Mouse (Mus musculus): ENCODE results near the gene Catsper1. TPM values are rescaled to one million over a fixed set of nuclear protein-coding genes. Genes with fewer than 3 reads are reported as not detected.
A peak's percentile ranks its signal among the peaks of the same experiment; 100 is the strongest.

Gene Catsper1
- not detected for total RNA-seq (2021)
- long read RNA-seq, experiment 1 = 0 reads
- long read RNA-seq, experiment 2 = 0 reads

GRCm38 (mm10) chr19:5335441-5335840 lies at the start of gene Catsper1:
Gene Catsper1 (plus strand): TSS chr19:5335741.
- intact Hi-C loops (cut with DNase I) = no loop called here
- DNase-seq = no peak

GRCm38 (mm10) chr19:5294972-5295735 lies 40.4 kb upstream of the Catsper1 start, which contains the start of gene Sf3b2:
Gene Sf3b2 (minus strand): TSS chr19:5295455.
- DNase-seq = peak; percentile 97 to 99
- intact Hi-C loops (cut with DNase I) = loop anchor here (1.0 kb wide), 1 partner anchor 21 kb away; no protein-coding TSS in a partner anchor

DNA sequence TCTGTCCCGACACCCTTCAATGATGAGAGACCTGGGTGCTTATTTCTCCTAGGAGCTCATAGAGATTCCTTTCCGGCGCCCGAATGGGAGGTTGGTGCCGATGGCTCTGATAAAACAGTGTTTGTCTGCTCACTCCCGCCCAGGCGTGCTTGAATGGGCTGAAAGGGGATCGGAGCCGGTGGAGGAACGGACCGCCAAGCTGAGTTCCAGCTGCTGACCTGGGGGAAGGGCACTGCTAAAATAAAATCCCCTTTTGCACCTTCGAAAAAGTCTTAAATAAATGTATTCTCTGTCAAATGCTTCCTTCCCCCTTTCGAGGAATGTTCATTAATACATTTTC lies 39.8 kb upstream of the Catsper1 start:
- intact Hi-C loops (cut with DNase I) = loop anchor here (1.0 kb wide), 1 partner anchor 21 kb away; no protein-coding TSS in a partner anchor
- DNase-seq = no peak

GRCm38 (mm10) chr19:5296630-5297029 lies 38.9 kb upstream of the Catsper1 start:
- intact Hi-C loops (cut with DNase I) = no loop called here
- no peak for DNase-seq

- intact Hi-C loops (cut with DNase I) = no loop called here
- DNase-seq = no peak
Measured at GRCm38 (mm10) chr19:5297903-5298800, 37.4 kb upstream of the Catsper1 start, which contains the start of gene Gal3st3. Gene Gal3st3 (plus strand): TSS chr19:5298331.

GRCm38 (mm10) chr19:5300588-5300987 lies 35.0 kb upstream of the Catsper1 start:
- DNase-seq = no peak
- intact Hi-C loops (cut with DNase I) = loop anchor here (5.0 kb wide), 1 partner anchor 47 kb away; the partner anchor contains the start of gene Cst6

GRCm38 (mm10) chr19:5302455-5302854 lies 33.1 kb upstream of the Catsper1 start:
- peak; percentile 61 to 76 for DNase-seq
- intact Hi-C loops (cut with DNase I) = loop anchor here (5.0 kb wide), 1 partner anchor 45 kb away; the partner anchor contains the start of gene Cst6

GRCm38 (mm10) chr19:5306279-5306678 lies 29.3 kb upstream of the Catsper1 start:
- intact Hi-C loops (cut with DNase I) = no loop called here
- DNase-seq = no peak

DNA sequence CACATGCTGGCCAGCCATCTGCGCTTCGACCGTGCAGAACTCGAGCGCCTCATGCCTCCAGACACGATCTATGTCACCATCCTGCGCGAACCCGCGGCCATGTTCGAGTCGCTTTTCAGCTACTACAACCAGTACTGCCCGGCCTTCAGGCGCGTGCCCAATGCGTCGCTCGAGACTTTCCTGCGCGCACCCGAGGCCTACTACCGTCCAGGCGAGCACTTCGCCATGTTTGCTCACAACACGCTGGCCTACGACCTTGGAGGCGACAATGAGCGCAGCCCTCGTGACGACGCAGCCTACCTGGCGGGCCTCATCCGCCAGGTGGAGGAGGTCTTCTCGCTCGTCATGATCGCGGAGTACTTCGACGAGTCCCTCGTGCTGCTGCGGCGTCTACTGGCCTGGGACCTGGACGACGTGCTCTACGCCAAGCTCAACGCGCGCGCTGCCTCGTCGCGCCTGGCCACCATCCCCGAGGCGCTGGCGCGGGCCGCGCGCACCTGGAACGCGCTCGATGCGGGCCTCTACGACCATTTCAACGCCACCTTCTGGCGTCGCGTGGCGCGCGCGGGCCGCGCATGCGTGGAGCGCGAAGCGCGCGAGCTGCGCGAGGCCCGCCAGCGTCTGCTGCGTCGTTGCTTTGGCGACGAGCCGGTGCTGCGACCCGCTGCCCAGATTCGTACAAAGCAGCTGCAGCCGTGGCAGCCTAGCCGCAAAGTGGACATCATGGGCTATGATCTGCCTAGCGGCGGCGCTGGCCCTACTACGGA lies 28.4 kb upstream of the Catsper1 start:
- DNase-seq = peak; percentile 38 to 39
- intact Hi-C loops (cut with DNase I) = no loop called here

- intact Hi-C loops (cut with DNase I) = no loop called here
- no peak for DNase-seq
Measured at GRCm38 (mm10) chr19:5309025-5309424, 26.5 kb upstream of the Catsper1 start.

GRCm38 (mm10) chr19:5313189-5313588 lies 22.4 kb upstream of the Catsper1 start:
- intact Hi-C loops (cut with DNase I) = no loop called here
- DNase-seq = no peak

DNA sequence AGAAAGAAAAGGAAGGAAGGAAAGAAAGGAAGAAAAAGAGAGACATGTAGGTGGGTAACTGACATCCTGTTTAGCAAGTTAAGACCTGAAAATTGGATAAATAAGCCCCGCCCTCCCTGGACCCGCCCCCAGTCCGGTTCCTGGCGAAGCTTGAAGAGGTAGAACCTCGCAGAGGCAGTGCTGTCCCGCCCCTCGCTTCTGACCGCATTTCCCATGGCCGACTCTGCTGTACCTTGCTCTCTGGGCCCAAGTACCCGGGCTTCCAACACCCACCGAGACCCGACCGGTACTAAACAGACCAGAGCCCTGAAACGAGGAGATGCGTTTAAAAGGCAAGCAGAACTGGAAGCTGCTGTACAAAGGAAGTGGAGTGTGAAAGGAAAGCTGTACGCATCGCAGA lies 11.7 kb upstream of the Catsper1 start:
- intact Hi-C loops (cut with DNase I) = no loop called here
- DNase-seq = no peak

GRCm38 (mm10) chr19:5327970-5328369 lies 7.6 kb upstream of the Catsper1 start:
- intact Hi-C loops (cut with DNase I) = no loop called here
- DNase-seq = no peak

GRCm38 (mm10) chr19:5334741-5335140 lies 800 bp upstream of the Catsper1 start:
- intact Hi-C loops (cut with DNase I) = no loop called here
- DNase-seq = no peak

DNA sequence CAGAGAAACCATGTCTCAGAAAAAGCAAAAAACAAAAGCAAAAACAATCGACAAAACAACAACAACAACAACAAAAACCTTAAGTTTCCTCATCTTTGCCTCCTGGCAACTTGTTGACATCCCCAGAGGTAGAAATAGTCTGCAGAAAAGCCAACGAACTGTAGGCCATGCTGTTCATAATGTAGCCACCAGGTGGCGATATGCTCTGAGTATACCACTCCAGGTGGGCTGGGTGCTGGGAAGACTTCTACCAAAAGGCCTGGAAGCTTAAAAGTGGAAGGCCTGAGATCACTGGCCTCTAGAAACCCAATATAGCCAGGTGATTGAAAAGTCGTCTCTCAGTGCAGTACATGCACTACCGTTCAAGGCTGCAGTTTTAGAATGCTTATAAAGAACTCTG lies 2.4 kb downstream of the Catsper1 start:
- intact Hi-C loops (cut with DNase I) = no loop called here

DNA sequence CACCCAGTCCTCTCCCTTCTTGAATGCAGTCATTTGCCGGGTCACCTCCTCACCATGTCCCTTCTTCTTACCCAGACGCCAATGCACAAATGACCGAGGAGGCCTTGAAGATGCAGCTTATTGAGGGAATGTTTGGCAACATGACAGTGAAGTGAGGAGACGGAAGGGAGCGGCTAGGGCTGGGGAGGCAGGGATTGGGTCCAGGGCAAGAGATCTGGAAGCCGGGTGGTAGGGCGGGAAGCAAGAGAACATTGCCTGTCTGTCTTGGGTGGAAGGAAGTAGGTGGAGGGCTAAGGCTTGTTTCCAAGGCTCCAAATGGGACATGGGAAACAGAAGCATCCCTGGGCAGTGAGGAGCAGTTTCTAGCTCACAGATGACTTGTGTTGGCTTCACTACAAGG lies 5.8 kb downstream of the Catsper1 start:
- intact Hi-C loops (cut with DNase I) = no loop called here

More for the DNA sequence above, 2.4 kb downstream of the Catsper1 start:
- DNase-seq = peak; percentile 76 to 88

GRCm38 (mm10) chr19:5345297-5346131 lies 10.0 kb downstream of the Catsper1 start:
- DNase-seq = peak; percentile 49 to 61
- intact Hi-C loops (cut with DNase I) = loop anchor here (5.0 kb wide), 2 partner anchors 43 to 148 kb away; no protein-coding TSS in a partner anchor

More for the DNA sequence above, 5.8 kb downstream of the Catsper1 start:
- peak in 1 of 2 experiments; percentile 34 for DNase-seq

DNA sequence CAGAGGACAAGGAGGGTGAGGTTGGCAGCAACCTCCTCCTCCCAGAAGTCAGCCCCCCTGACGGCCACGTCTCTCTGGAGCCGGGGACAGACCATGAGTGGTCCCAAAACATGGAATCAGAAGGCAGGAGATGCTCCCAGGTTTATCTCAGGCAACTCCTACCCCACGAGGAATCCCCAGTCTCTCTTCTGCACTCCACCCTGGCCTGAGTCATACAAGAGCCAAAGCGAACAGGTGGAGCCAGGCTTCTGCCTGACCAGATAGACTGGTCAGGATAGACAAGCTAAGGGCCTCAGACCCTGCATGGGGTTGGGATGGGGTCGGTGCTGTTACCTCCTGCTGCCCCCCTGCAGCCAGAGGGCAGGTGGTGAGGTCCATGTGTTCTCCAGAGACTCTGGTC lies 12.5 kb downstream of the Catsper1 start:
- intact Hi-C loops (cut with DNase I) = loop anchor here (5.0 kb wide), 2 partner anchors 46 to 151 kb away; no protein-coding TSS in a partner anchor
- DNase-seq = no peak
